Mouse (Mus musculus) neural tube, embryonic 14.5 days (tissue): ENCODE measurements around the gene Gm21915. TPM values are rescaled to one million over a fixed set of nuclear protein-coding genes. Genes with fewer than 3 reads are reported as not detected.
A peak's percentile ranks its signal among the peaks of the same experiment; 100 is the strongest.

Experiments
- ATAC-seq: fragments of 200-750 bp; cut with Nextera tagmentation; 2 replicates; pipeline ENCODE4 v1.8.0; 2017; ENCODE audit warnings: low read depth, mild to moderate bottlenecking, moderate TSS enrichment, moderate library complexity
- H3K27ac ChIP-seq: fragments of 300-500 bp; sonication (generic); 2 replicates; pipeline ENCODE4 v1.5.1; 2014; ENCODE audit warnings: low read depth, mild to moderate bottlenecking, control low read depth, low read length, moderate library complexity, mixed read lengths
- H3K27me3 ChIP-seq: fragments of 300-500 bp; sonication (generic); 2 replicates; pipeline ENCODE4 v1.6.1; 2014; ENCODE audit warnings: low read length; ENCODE audit not compliant: control insufficient read depth, insufficient read depth
- H3K36me3 ChIP-seq: fragments of 300-500 bp; sonication (generic); 2 replicates; pipeline ENCODE4 v1.6.1; 2014; ENCODE audit warnings: low read length, mixed read lengths; ENCODE audit not compliant: control insufficient read depth, insufficient read depth
- H3K4me1 ChIP-seq: fragments of 300-500 bp; sonication (generic); 2 replicates; pipeline ENCODE4 v1.6.1; 2014; ENCODE audit warnings: low read length; ENCODE audit not compliant: control insufficient read depth, insufficient read depth
- H3K4me2 ChIP-seq: fragments of 300-500 bp; sonication (generic); 2 replicates; pipeline ENCODE4 v1.6.1; 2014; ENCODE audit warnings: mild to moderate bottlenecking, low read depth, low read length, control low read depth
- H3K4me3 ChIP-seq: fragments of 300-500 bp; sonication (generic); 2 replicates; pipeline ENCODE4 v1.5.1; 2014; ENCODE audit warnings: low read depth, low read length, control low read depth, mixed read lengths
- H3K9ac ChIP-seq: fragments of 300-500 bp; sonication (generic); replicated peaks from 2 replicates; pipeline ENCODE4 v1.6.1; 2014; ENCODE audit warnings: low read depth, mild to moderate bottlenecking, control low read depth, low read length, mixed read lengths
- H3K9me3 ChIP-seq: fragments of 300-500 bp; sonication (generic); 2 replicates; pipeline ENCODE4 v1.6.1; 2016; ENCODE audit warnings: low read length; ENCODE audit not compliant: control insufficient read depth
- WGBS: fragments of 180-500 bp; shearing (Covaris S2); extraction: QIAGEN DNeasy Blood & Tissue Kit; methylation state at CpG from one replicate; pipeline ENCODE4 v1.1.7; 2014; 5-methylcytosine and 5-hydroxymethylcytosine counted together
- polyA plus RNA-seq: library from polyadenylated mRNA; unstranded; fragments of >200 nt; fragmentation: Nextera tagmentation; extraction: Ambion mirVana; gene quantifications from 2 replicates; pipeline ENCODE4 v1.2.1, GENCODE M21; 2014

Gene Gm21915
- polyA plus RNA-seq, 1 experiment from 2014 or later: not detected

GRCm38 (mm10) chr9:40686421-40686899 is 16.0 kb downstream of the Gm21915 start:
- Histone ChIP-seq H3K9ac (peak overlapping the region; percentile 91), H3K36me3 (no peaks in the 10 kb centered on the region), H3K4me1 (peaks cover 9% of the 10 kb centered on the region), H3K4me2 (peak overlapping the region; percentile 53), H3K27me3 (no peaks in the 10 kb centered on the region), H3K9me3 (no peaks in the 10 kb centered on the region), H3K27ac (peak overlapping the region; percentile 89), H3K4me3 (peak overlapping the region; percentile 66)
- peak; percentile 72 for ATAC-seq
- WGBS: under 1% methylated on average over 23 of the region's 23 CpGs

GRCm38 (mm10) chr9:40687053-40687452 is 16.6 kb downstream of the Gm21915 start:
- Histone ChIP-seq H3K4me1 (peaks cover 9% of the 10 kb centered on the region), H3K27ac (peak overlapping the region; percentile 89), H3K4me3 (peak overlapping the region; percentile 66), H3K4me2 (peak overlapping the region; percentile 53), H3K9me3 (no peaks in the 10 kb centered on the region), H3K9ac (peak overlapping the region; percentile 91), H3K27me3 (no peaks in the 10 kb centered on the region), H3K36me3 (no peaks in the 10 kb centered on the region)
- ATAC-seq: peak; percentile 12; the same call in 1 of the 2 replicates
- 35% methylated on average over 5 of the region's 5 CpGs for whole genome bisulfite sequencing

- Histone ChIP-seq H3K27me3 (no peaks in the 10 kb centered on the region), H3K27ac (no peak overlapping the region), H3K4me2 (peak overlapping the region; percentile 53), H3K9me3 (no peaks in the 10 kb centered on the region), H3K4me1 (peaks cover 9% of the 10 kb centered on the region), H3K4me3 (peak overlapping the region; percentile 66), H3K36me3 (no peaks in the 10 kb centered on the region), H3K9ac (no peak overlapping the region)
- ATAC-seq: no peak
- 29% methylated on average over 3 of the region's 3 CpGs for WGBS
Measured at GRCm38 (mm10) chr9:40687553-40687952, 17.1 kb downstream of the Gm21915 start.

- no peaks in the 10 kb centered on the region for H3K36me3 ChIP-seq
- no peak overlapping the region for H3K27ac ChIP-seq
- no peak overlapping the region for H3K4me3 ChIP-seq
- H3K27me3 ChIP-seq: no peaks in the 10 kb centered on the region
- no peak for ATAC-seq
- H3K9me3 ChIP-seq: no peaks in the 10 kb centered on the region
- no peak overlapping the region for H3K9ac ChIP-seq
- H3K4me1 ChIP-seq: peaks cover 19% of the 10 kb centered on the region
- no peak overlapping the region for H3K4me2 ChIP-seq
- WGBS: 90% methylated on average over 7 of the region's 7 CpGs
Measured at GRCm38 (mm10) chr9:40690511-40690910, 20.1 kb downstream of the Gm21915 start.

GRCm38 (mm10) chr9:40693026-40693425 is 22.6 kb downstream of the Gm21915 start:
- peaks cover 13% of the 10 kb centered on the region for H3K4me1 ChIP-seq
- no peaks in the 10 kb centered on the region for H3K36me3 ChIP-seq
- H3K9me3 ChIP-seq: no peaks in the 10 kb centered on the region
- peak overlapping the region; percentile 56 for H3K27ac ChIP-seq
- no peak overlapping the region for H3K9ac ChIP-seq
- H3K27me3 ChIP-seq: no peaks in the 10 kb centered on the region
- no peak overlapping the region for H3K4me3 ChIP-seq
- ATAC-seq: no peak
- WGBS: 56% methylated on average over 3 of the region's 3 CpGs
- no peak overlapping the region for H3K4me2 ChIP-seq

- H3K9me3 ChIP-seq: no peaks in the 10 kb centered on the region
- H3K27me3 ChIP-seq: no peaks in the 10 kb centered on the region
- H3K9ac ChIP-seq: no peak overlapping the region
- H3K4me1 ChIP-seq: peaks cover 10% of the 10 kb centered on the region; the same call in 1 of the 2 replicates
- no peak overlapping the region for H3K4me2 ChIP-seq
- ATAC-seq: peak; percentile 45; the same call in 1 of the 2 replicates
- peak overlapping the region; percentile 1; the same call in 1 of the 2 replicates for H3K27ac ChIP-seq
- 34% methylated on average over 5 of the region's 5 CpGs for WGBS
- H3K4me3 ChIP-seq: no peak overlapping the region
- H3K36me3 ChIP-seq: no peaks in the 10 kb centered on the region
Measured at GRCm38 (mm10) chr9:40693768-40694167, 23.4 kb downstream of the Gm21915 start.

GRCm38 (mm10) chr9:40694284-40694683 is 23.9 kb downstream of the Gm21915 start:
- no peaks in the 10 kb centered on the region for H3K9me3 ChIP-seq
- peak overlapping the region; percentile 1; the same call in 1 of the 2 replicates for H3K27ac ChIP-seq
- no peak overlapping the region for H3K4me3 ChIP-seq
- no peaks in the 10 kb centered on the region for H3K27me3 ChIP-seq
- no peak overlapping the region for H3K4me2 ChIP-seq
- H3K36me3 ChIP-seq: no peaks in the 10 kb centered on the region
- WGBS: 73% methylated on average over 12 of the region's 12 CpGs
- H3K4me1 ChIP-seq: peaks cover 10% of the 10 kb centered on the region; the same call in 1 of the 2 replicates
- H3K9ac ChIP-seq: no peak overlapping the region
- no peak for ATAC-seq

- Histone ChIP-seq H3K27ac (no peak overlapping the region), H3K4me3 (no peak overlapping the region), H3K4me2 (no peak overlapping the region), H3K27me3 (no peaks in the 10 kb centered on the region), H3K9ac (no peak overlapping the region), H3K36me3 (no peaks in the 10 kb centered on the region), H3K4me1 (peaks cover 10% of the 10 kb centered on the region; the same call in 1 of the 2 replicates), H3K9me3 (no peaks in the 10 kb centered on the region)
- 84% methylated on average over 4 of the region's 4 CpGs for WGBS
- ATAC-seq: no peak
Measured at GRCm38 (mm10) chr9:40696086-40696485, 25.7 kb downstream of the Gm21915 start.

GRCm38 (mm10) chr9:40699194-40699593 is 28.8 kb downstream of the Gm21915 start:
- 93% methylated on average over 3 of the region's 3 CpGs for WGBS
- Histone ChIP-seq H3K27me3 (no peaks in the 10 kb centered on the region), H3K36me3 (no peaks in the 10 kb centered on the region), H3K9me3 (no peaks in the 10 kb centered on the region), H3K4me3 (no peak overlapping the region), H3K4me1 (no peaks in the 10 kb centered on the region), H3K9ac (no peak overlapping the region), H3K4me2 (no peak overlapping the region), H3K27ac (no peak overlapping the region)
- no peak for ATAC-seq
